Mouse (Mus musculus): Measurements from ENCODE around the gene Klhdc4. TPM values are rescaled to one million over a fixed set of nuclear protein-coding genes. Genes with fewer than 3 reads are reported as not detected.

Gene Klhdc4
- polyA plus RNA-seq, 1 experiment from 2014 or later: 49.4 TPM

GRCm38 (mm10) chr8:121851716-121852115, 22.3 kb upstream of the Klhdc4 start:
- H3K9me3 ChIP-seq (ENCODE audit: control insufficient read depth, low read length): no peaks in the 10 kb centered on the region
- DNase-seq (ENCODE audit: low spot score, missing footprints) (no peak), ATAC-seq (ENCODE audit: low FRiP score) (no peak)
- H3K4me2 ChIP-seq: no peak overlapping the region
- H3K36me3 ChIP-seq (ENCODE audit: control insufficient read depth, insufficient read depth, low read length): no peaks in the 10 kb centered on the region
- H3K4me3 ChIP-seq (ENCODE audit: low read depth, low read length): no peak overlapping the region
- H3K9ac ChIP-seq (ENCODE audit: low read length): no peak overlapping the region
- H3K27ac ChIP-seq (ENCODE audit: low read depth, low read length): no peak overlapping the region
- peaks cover 9% of the 10 kb centered on the region for H3K4me1 ChIP-seq (ENCODE audit: control insufficient read depth, insufficient read depth, low read length)
- H3K27me3 ChIP-seq (ENCODE audit: control insufficient read depth, insufficient read depth, low read length): no peaks in the 10 kb centered on the region
- 42% methylated on average over 7 of the region's 7 CpGs for WGBS

- no peaks in the 10 kb centered on the region for H3K9me3 ChIP-seq (ENCODE audit: control insufficient read depth, low read length)
- peak overlapping the region; percentile 61 for H3K9ac ChIP-seq (ENCODE audit: low read length)
- H3K4me2 ChIP-seq: peak overlapping the region; percentile 49
- 6% methylated on average over 24 of the region's 24 CpGs for WGBS
- DNase-seq (ENCODE audit: low spot score, missing footprints) (peak; percentile 100), ATAC-seq (ENCODE audit: low FRiP score) (peak; percentile 80)
- H3K27ac ChIP-seq (ENCODE audit: low read depth, low read length): peak overlapping the region; percentile 20; the same call in 1 of the 2 replicates
- peak overlapping the region; percentile 13; the same call in 1 of the 2 replicates for H3K4me3 ChIP-seq (ENCODE audit: low read depth, low read length)
- no peaks in the 10 kb centered on the region for H3K27me3 ChIP-seq (ENCODE audit: control insufficient read depth, insufficient read depth, low read length)
- H3K36me3 ChIP-seq (ENCODE audit: control insufficient read depth, insufficient read depth, low read length): no peaks in the 10 kb centered on the region
- peaks cover 9% of the 10 kb centered on the region for H3K4me1 ChIP-seq (ENCODE audit: control insufficient read depth, insufficient read depth, low read length)
Measured at GRCm38 (mm10) chr8:121850821-121851470, 21.6 kb upstream of the Klhdc4 start.

- H3K9me3 ChIP-seq (ENCODE audit: control insufficient read depth, low read length): no peaks in the 10 kb centered on the region
- WGBS: 38% methylated on average over 12 of the region's 12 CpGs
- no peak for DNase-seq (ENCODE audit: low spot score, missing footprints)
- H3K4me2 ChIP-seq: peak overlapping the region; percentile 49
- H3K9ac ChIP-seq (ENCODE audit: low read length): peak overlapping the region; percentile 61
- no peaks in the 10 kb centered on the region for H3K36me3 ChIP-seq (ENCODE audit: control insufficient read depth, insufficient read depth, low read length)
- ATAC-seq (ENCODE audit: low FRiP score): 0 out of 2 replicates have a peak, but pooled peaks have one; percentile 12
- peak overlapping the region; percentile 13; the same call in 1 of the 2 replicates for H3K4me3 ChIP-seq (ENCODE audit: low read depth, low read length)
- H3K27ac ChIP-seq (ENCODE audit: low read depth, low read length): peak overlapping the region; percentile 20; the same call in 1 of the 2 replicates
- H3K27me3 ChIP-seq (ENCODE audit: control insufficient read depth, insufficient read depth, low read length): no peaks in the 10 kb centered on the region
- H3K4me1 ChIP-seq (ENCODE audit: control insufficient read depth, insufficient read depth, low read length): peaks cover 9% of the 10 kb centered on the region
Measured at GRCm38 (mm10) chr8:121850436-121850820, 21.1 kb upstream of the Klhdc4 start.

GRCm38 (mm10) chr8:121850018-121850417, 20.6 kb upstream of the Klhdc4 start:
- ATAC-seq (ENCODE audit: low FRiP score) (0 out of 2 replicates have a peak, but pooled peaks have one; percentile 13), DNase-seq (ENCODE audit: low spot score, missing footprints) (peak; percentile 96)
- Histone ChIP-seq H3K27me3 (ENCODE audit: control insufficient read depth, insufficient read depth, low read length) (no peaks in the 10 kb centered on the region), H3K4me1 (ENCODE audit: control insufficient read depth, insufficient read depth, low read length) (peaks cover 9% of the 10 kb centered on the region), H3K9me3 (ENCODE audit: control insufficient read depth, low read length) (no peaks in the 10 kb centered on the region), H3K4me2 (no peak overlapping the region), H3K9ac (ENCODE audit: low read length) (no peak overlapping the region), H3K27ac (ENCODE audit: low read depth, low read length) (no peak overlapping the region), H3K4me3 (ENCODE audit: low read depth, low read length) (no peak overlapping the region), H3K36me3 (ENCODE audit: control insufficient read depth, insufficient read depth, low read length) (no peaks in the 10 kb centered on the region)
- WGBS: 14% methylated on average over 6 of the region's 6 CpGs

- peaks cover 9% of the 10 kb centered on the region for H3K4me1 ChIP-seq (ENCODE audit: control insufficient read depth, insufficient read depth, low read length)
- DNase-seq (ENCODE audit: low spot score, missing footprints) (no peak), ATAC-seq (ENCODE audit: low FRiP score) (no peak)
- H3K4me2 ChIP-seq: no peak overlapping the region
- no peak overlapping the region for H3K27ac ChIP-seq (ENCODE audit: low read depth, low read length)
- H3K9ac ChIP-seq (ENCODE audit: low read length): no peak overlapping the region
- no peaks in the 10 kb centered on the region for H3K9me3 ChIP-seq (ENCODE audit: control insufficient read depth, low read length)
- 70% methylated on average over 9 of the region's 9 CpGs for WGBS
- H3K27me3 ChIP-seq (ENCODE audit: control insufficient read depth, insufficient read depth, low read length): no peaks in the 10 kb centered on the region
- no peaks in the 10 kb centered on the region for H3K36me3 ChIP-seq (ENCODE audit: control insufficient read depth, insufficient read depth, low read length)
- H3K4me3 ChIP-seq (ENCODE audit: low read depth, low read length): no peak overlapping the region
Measured at GRCm38 (mm10) chr8:121849303-121849702, 19.9 kb upstream of the Klhdc4 start.

- no peak overlapping the region for H3K27ac ChIP-seq (ENCODE audit: low read depth, low read length)
- WGBS: 72% methylated on average over 10 of the region's 10 CpGs
- H3K4me3 ChIP-seq (ENCODE audit: low read depth, low read length): no peak overlapping the region
- DNase-seq (ENCODE audit: low spot score, missing footprints) (no peak), ATAC-seq (ENCODE audit: low FRiP score) (no peak)
- H3K4me2 ChIP-seq: no peak overlapping the region
- no peaks in the 10 kb centered on the region for H3K9me3 ChIP-seq (ENCODE audit: control insufficient read depth, low read length)
- H3K36me3 ChIP-seq (ENCODE audit: control insufficient read depth, insufficient read depth, low read length): no peaks in the 10 kb centered on the region
- H3K27me3 ChIP-seq (ENCODE audit: control insufficient read depth, insufficient read depth, low read length): no peaks in the 10 kb centered on the region
- peaks cover 9% of the 10 kb centered on the region for H3K4me1 ChIP-seq (ENCODE audit: control insufficient read depth, insufficient read depth, low read length)
- no peak overlapping the region for H3K9ac ChIP-seq (ENCODE audit: low read length)
Measured at GRCm38 (mm10) chr8:121848495-121848894, 19.1 kb upstream of the Klhdc4 start.

GRCm38 (mm10) chr8:121847987-121848386, 18.6 kb upstream of the Klhdc4 start:
- WGBS: 75% methylated on average over 6 of the region's 6 CpGs
- H3K9ac ChIP-seq (ENCODE audit: low read length): no peak overlapping the region
- H3K27ac ChIP-seq (ENCODE audit: low read depth, low read length): no peak overlapping the region

GRCm38 (mm10) chr8:121847261-121847822, 18.0 kb upstream of the Klhdc4 start:
- H3K27me3 ChIP-seq (ENCODE audit: control insufficient read depth, insufficient read depth, low read length): no peaks in the 10 kb centered on the region
- H3K4me2 ChIP-seq: no peak overlapping the region
- H3K27ac ChIP-seq (ENCODE audit: low read depth, low read length): no peak overlapping the region
- no peak overlapping the region for H3K4me3 ChIP-seq (ENCODE audit: low read depth, low read length)
- H3K9ac ChIP-seq (ENCODE audit: low read length): no peak overlapping the region
- 64% methylated on average over 10 of the region's 10 CpGs for WGBS
- peaks cover 9% of the 10 kb centered on the region for H3K4me1 ChIP-seq (ENCODE audit: control insufficient read depth, insufficient read depth, low read length)
- ATAC-seq (ENCODE audit: low FRiP score) (no peak), DNase-seq (ENCODE audit: low spot score, missing footprints) (no peak)
- no peaks in the 10 kb centered on the region for H3K9me3 ChIP-seq (ENCODE audit: control insufficient read depth, low read length)
- H3K36me3 ChIP-seq (ENCODE audit: control insufficient read depth, insufficient read depth, low read length): no peaks in the 10 kb centered on the region

More at GRCm38 (mm10) chr8:121847987-121848386, 18.6 kb upstream of the Klhdc4 start:
- Histone ChIP-seq H3K4me2 (no peak overlapping the region), H3K36me3 (ENCODE audit: control insufficient read depth, insufficient read depth, low read length) (no peaks in the 10 kb centered on the region), H3K4me1 (ENCODE audit: control insufficient read depth, insufficient read depth, low read length) (peaks cover 9% of the 10 kb centered on the region), H3K9me3 (ENCODE audit: control insufficient read depth, low read length) (no peaks in the 10 kb centered on the region), H3K27me3 (ENCODE audit: control insufficient read depth, insufficient read depth, low read length) (no peaks in the 10 kb centered on the region), H3K4me3 (ENCODE audit: low read depth, low read length) (no peak overlapping the region)
- DNase-seq (ENCODE audit: low spot score, missing footprints): no peak
- ATAC-seq (ENCODE audit: low FRiP score): no peak

- no peak overlapping the region for H3K9ac ChIP-seq (ENCODE audit: low read length)
- H3K27ac ChIP-seq (ENCODE audit: low read depth, low read length): no peak overlapping the region
- no peak for ATAC-seq (ENCODE audit: low FRiP score)
- H3K4me1 ChIP-seq (ENCODE audit: control insufficient read depth, insufficient read depth, low read length): peaks cover 9% of the 10 kb centered on the region
- H3K4me2 ChIP-seq: no peak overlapping the region
- DNase-seq (ENCODE audit: low spot score, missing footprints): no peak
- H3K9me3 ChIP-seq (ENCODE audit: control insufficient read depth, low read length): no peaks in the 10 kb centered on the region
- no peaks in the 10 kb centered on the region for H3K36me3 ChIP-seq (ENCODE audit: control insufficient read depth, insufficient read depth, low read length)
- no peaks in the 10 kb centered on the region for H3K27me3 ChIP-seq (ENCODE audit: control insufficient read depth, insufficient read depth, low read length)
- no peak overlapping the region for H3K4me3 ChIP-seq (ENCODE audit: low read depth, low read length)
Measured at GRCm38 (mm10) chr8:121846815-121847214, 17.4 kb upstream of the Klhdc4 start.
